Mouse (Mus musculus) thymus, adult 2 months (tissue): ENCODE results near the gene Lpcat3.

Experiments
- CTCF ChIP-seq: fragments of 200-500 bp; IDR thresholded peaks from 2 replicates; pipeline ENCODE4 v1.5.1; 2012; ENCODE audit warnings: mild to moderate bottlenecking, control low read depth, low read length, moderate library complexity, borderline replicate concordance; ENCODE audit not compliant: control insufficient read depth, poor library complexity, insufficient read depth; ENCODE audit errors: extremely low read depth
- POLR2A ChIP-seq: fragments of 200-500 bp; IDR thresholded peaks from 2 replicates; pipeline ENCODE4 v1.6.1; 2012; ENCODE audit warnings: mild to moderate bottlenecking, low read length, control low read depth, moderate library complexity; ENCODE audit not compliant: control insufficient read depth, poor library complexity, insufficient read depth; ENCODE audit errors: extremely low read depth

- TF ChIP-seq CTCF, result no peak
- no peak for TF ChIP-seq POLR2A
Observed at GRCm38 (mm10) chr6:124655893-124656292, 6.9 kb upstream of the Lpcat3 start.
